Mouse (Mus musculus) urinary bladder, adult 2 months (tissue): ENCODE results near the gene Cryzl2. TPM values are rescaled to one million over a fixed set of nuclear protein-coding genes. Genes with fewer than 3 reads are reported as not detected.

Experiments
- DNase-seq: peaks from one replicate; pipeline ENCODE4 v3.0.0; 2022; ENCODE audit warnings: low spot score
- polyA plus RNA-seq: library from polyadenylated mRNA; depleted of rRNA; stranded (reverse); fragments of >200 nt; gene quantifications from 2 replicates; pipeline ENCODE4 v1.2.3, GENCODE M21; 2012; rRNA removed

The Cryzl2 gene
- polyA plus RNA-seq, 1 experiment, result 29.0 TPM

DNA sequence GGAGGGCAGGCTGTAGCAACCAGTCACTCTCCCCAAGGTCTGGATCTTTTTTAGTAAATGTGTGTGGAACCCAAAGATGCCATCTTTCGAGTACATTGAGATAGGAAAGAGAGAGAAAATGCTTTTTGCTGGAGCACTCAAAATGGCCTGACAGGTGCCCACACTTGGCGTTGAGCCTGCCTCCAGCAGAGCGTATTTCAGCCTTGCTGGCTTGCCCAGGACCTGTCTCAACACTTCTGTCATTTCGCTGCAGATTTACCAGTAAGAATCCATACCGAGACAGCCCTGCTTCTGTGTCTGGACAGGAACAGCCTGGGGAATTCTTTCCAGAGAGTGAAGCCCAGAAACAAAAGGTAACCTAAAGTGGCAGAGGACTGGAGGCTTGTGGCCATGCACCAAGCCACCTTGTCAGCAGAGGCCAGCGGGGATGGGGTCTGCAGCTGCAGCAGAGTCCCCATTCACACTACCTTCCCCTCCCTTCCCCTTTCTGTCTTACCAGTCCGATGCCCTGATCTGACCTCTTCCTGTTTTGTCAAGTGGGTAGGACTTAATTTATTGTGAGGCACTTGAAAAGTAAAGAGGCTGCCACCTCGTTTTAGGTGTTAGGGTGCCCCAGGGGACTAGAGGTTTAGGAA lies 74.6 kb downstream of the Cryzl2 start:
- no peak for DNase-seq

DNA sequence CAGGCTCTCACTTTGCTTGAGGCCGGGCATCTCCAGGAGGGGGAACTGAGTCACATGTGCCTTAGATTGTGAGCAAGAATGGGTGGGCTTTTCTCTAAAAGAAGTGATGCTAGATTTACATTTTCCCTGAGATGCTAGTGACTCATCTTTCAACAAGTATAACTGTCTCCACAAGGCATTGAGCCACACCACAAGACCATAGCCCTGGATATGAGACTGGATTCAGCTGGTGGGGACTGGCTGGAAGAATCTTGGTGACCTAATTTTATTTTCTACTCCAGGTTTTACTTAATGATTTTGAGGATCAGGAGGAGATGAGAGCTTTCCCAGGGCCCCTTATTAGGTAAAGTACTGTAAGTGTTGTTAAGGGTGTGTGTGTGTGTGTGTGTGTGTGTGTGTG lies 77.2 kb downstream of the Cryzl2 start:
- no peak for DNase-seq

- no peak for DNase-seq
These were observed 78.1 kb downstream of the Cryzl2 start for GRCm38 (mm10) chr1:157536471-157536870.

DNA sequence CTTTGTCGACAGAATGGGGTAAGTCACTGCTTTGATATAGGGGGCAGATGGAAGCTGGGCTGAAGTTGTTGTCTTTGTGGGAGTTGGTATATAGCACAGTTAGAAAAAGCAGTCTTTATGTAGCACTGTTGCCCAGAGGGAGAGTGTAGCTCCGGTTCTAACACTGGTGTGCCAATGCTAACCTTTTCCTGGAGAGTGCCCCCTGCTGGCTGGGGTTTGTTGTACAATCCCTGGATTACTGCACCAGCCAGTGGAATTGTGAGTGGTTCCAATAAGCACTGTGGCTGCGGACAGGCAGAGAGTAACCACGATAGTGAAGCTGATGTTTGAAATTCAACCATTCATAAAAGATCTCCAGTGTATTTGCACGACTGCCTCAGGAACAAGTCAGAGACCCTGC lies 79.3 kb downstream of the Cryzl2 start:
- no peak for DNase-seq

Other genes with a start within 250 kb of the Cryzl2 start
- gene Rasal2, start 46.0 kb upstream of the Cryzl2 start, polyA plus RNA-seq, result 6.1 and 8.6 TPM in 2 replicates
- gene Sec16b, start 48.2 kb downstream of the Cryzl2 start, polyA plus RNA-seq, result 7.1 and 9.2 TPM in 2 replicates